Mouse (Mus musculus): ENCODE results near the gene Cacng5. TPM values are rescaled to one million over a fixed set of nuclear protein-coding genes. Genes with fewer than 3 reads are reported as not detected.

Gene Cacng5
- total RNA-seq, 2 experiments from 2014 or later, result 0.08 TPM; not detected in 1

- intact Hi-C loops (cut with DNase I), result loop anchor here (10.0 kb wide), 2 partner anchors 507 to 547 kb away; no protein-coding TSS in a partner anchor
These were observed 47.3 kb downstream of the Cacng5 start for GRCm38 (mm10) chr11:107867509-107867908.

GRCm38 (mm10) chr11:107865128-107865527 is 49.7 kb downstream of the Cacng5 start:
- intact Hi-C loops (cut with DNase I), result loop anchor here (2.0 to 10.0 kb wide), 3 partner anchors 120 to 550 kb away; no protein-coding TSS in a partner anchor
- H3K4me3 ChIP-seq, result no peak overlapping the region
- H3K27ac ChIP-seq, result no peak overlapping the region
- DNase-seq, result peak; percentile 79
- TF ChIP-seq CTCF (IDR thresholded peaks at IDR 0.05), result peak; percentile 84

More at GRCm38 (mm10) chr11:107867509-107867908, 47.3 kb downstream of the Cacng5 start:
- TF ChIP-seq CTCF (IDR thresholded peaks at IDR 0.05), result no peak
- no peak for DNase-seq
- Histone ChIP-seq H3K27ac (no peak overlapping the region), H3K4me3 (no peak overlapping the region)

- TF ChIP-seq CTCF (IDR thresholded peaks at IDR 0.05), result peak; percentile 81
- DNase-seq, result peak; percentile 65
- intact Hi-C loops (cut with DNase I), result loop anchor here (1.0 to 10.0 kb wide), 4 partner anchors 121 to 551 kb away; no protein-coding TSS in a partner anchor
- Histone ChIP-seq H3K27ac (no peak overlapping the region), H3K4me3 (no peak overlapping the region)
These were observed 50.8 kb downstream of the Cacng5 start for GRCm38 (mm10) chr11:107864024-107864423.

- no peak for TF ChIP-seq CTCF (IDR thresholded peaks at IDR 0.05)
- H3K27ac ChIP-seq, result no peak overlapping the region
- no peak for DNase-seq
- no peak overlapping the region for H3K4me3 ChIP-seq
- intact Hi-C loops (cut with DNase I), result loop anchor here (10.0 kb wide), 2 partner anchors 513 to 553 kb away; no protein-coding TSS in a partner anchor
These were observed 53.1 kb downstream of the Cacng5 start for GRCm38 (mm10) chr11:107861738-107862137.

GRCm38 (mm10) chr11:107859871-107860270 is 55.0 kb downstream of the Cacng5 start:
- no peak for TF ChIP-seq CTCF (IDR thresholded peaks at IDR 0.05)
- no peak overlapping the region for H3K4me3 ChIP-seq
- H3K27ac ChIP-seq, result no peak overlapping the region
- no peak for DNase-seq
- intact Hi-C loops (cut with DNase I), result loop anchor here (10.0 kb wide), 2 partner anchors 515 to 555 kb away; no protein-coding TSS in a partner anchor

- DNase-seq, result peak; percentile 36
- intact Hi-C loops (cut with DNase I), result no loop called here
- Histone ChIP-seq H3K27ac (no peak overlapping the region), H3K4me3 (no peak overlapping the region)
- peak; percentile 86 for TF ChIP-seq CTCF (IDR thresholded peaks at IDR 0.05)
These were observed 55.6 kb downstream of the Cacng5 start for GRCm38 (mm10) chr11:107859288-107859687.

- peak; percentile 81 for TF ChIP-seq CTCF (IDR thresholded peaks at IDR 0.05)
- intact Hi-C loops (cut with DNase I), result loop anchor here (1.0 to 2.0 kb wide), 2 partner anchors 224 to 340 kb away; no protein-coding TSS in a partner anchor
- Histone ChIP-seq H3K27ac (no peak overlapping the region), H3K4me3 (no peak overlapping the region)
- peak; percentile 52 for DNase-seq
These were observed 61.8 kb downstream of the Cacng5 start for GRCm38 (mm10) chr11:107853088-107853487.

- intact Hi-C loops (cut with DNase I), result no loop called here
- no peak for TF ChIP-seq CTCF (IDR thresholded peaks at IDR 0.05)
These were observed 65.2 kb downstream of the Cacng5 start for GRCm38 (mm10) chr11:107849621-107850020.

GRCm38 (mm10) chr11:107844175-107844574 is 70.7 kb downstream of the Cacng5 start:
- DNase-seq, result no peak
- Histone ChIP-seq H3K4me3 (no peak overlapping the region), H3K27ac (no peak overlapping the region)
- TF ChIP-seq CTCF (IDR thresholded peaks at IDR 0.05), result no peak
- intact Hi-C loops (cut with DNase I), result no loop called here

More at GRCm38 (mm10) chr11:107849621-107850020, 65.2 kb downstream of the Cacng5 start:
- Histone ChIP-seq H3K4me3 (peak overlapping the region; percentile 52), H3K27ac (no peak overlapping the region)
- peak; percentile 24 for DNase-seq

GRCm38 (mm10) chr11:107833351-107834040 is 81.4 kb downstream of the Cacng5 start:
- intact Hi-C loops (cut with DNase I), result no loop called here
- no peak for TF ChIP-seq CTCF (IDR thresholded peaks at IDR 0.05)
- Histone ChIP-seq H3K27ac (no peak overlapping the region), H3K4me3 (no peak overlapping the region)
- DNase-seq, result no peak

Other genes starting within 250 kb of the Cacng5 start
- 100 to 1,000 TPM; 200 to 381 TPM for gene Cacng1, start 198.5 kb downstream of the Cacng5 start, total RNA-seq (2021)
- gene Cacng4, start 120.5 kb downstream of the Cacng5 start, total RNA-seq (2021), result not detected

All from gastrocnemius, adult 2 months (tissue).